Mouse (Mus musculus): ENCODE measurements at regions not wholly inside any gene's neighbourhood (a gene's known extent, or its start where the extent isn't known, plus 50 kb on each side); places are given as distances from the start of the nearest gene placed in this dataset.

- WGBS, result 77% methylated on average over 5 of the region's 5 CpGs
- Histone ChIP-seq H3K36me3 (ENCODE audit: control insufficient read depth, insufficient read depth, low read length) (no peaks in the 10 kb centered on the region), H3K9me3 (ENCODE audit: control insufficient read depth, low read length) (no peaks in the 10 kb centered on the region), H3K4me3 (ENCODE audit: low read depth, low read length) (no peak overlapping the region), H3K27ac (replicated peaks; ENCODE audit: low read depth, low read length) (no peak overlapping the region), H3K27me3 (replicated peaks; ENCODE audit: control insufficient read depth, insufficient read depth, low read length) (no peaks in the 10 kb centered on the region), H3K4me1 (ENCODE audit: control insufficient read depth, insufficient read depth, low read length) (no peaks in the 10 kb centered on the region), H3K4me2 (ENCODE audit: low read depth, low read length) (no peak overlapping the region), H3K9ac (ENCODE audit: low read depth, low read length) (no peak overlapping the region)
- ATAC-seq (ENCODE audit: low read depth), result no peak
- no peak for DNase-seq (ENCODE audit: low spot score)
Observed at GRCm38 (mm10) chr8:54435694-54436093, 93.7 kb upstream of the Asb5 start.

DNA sequence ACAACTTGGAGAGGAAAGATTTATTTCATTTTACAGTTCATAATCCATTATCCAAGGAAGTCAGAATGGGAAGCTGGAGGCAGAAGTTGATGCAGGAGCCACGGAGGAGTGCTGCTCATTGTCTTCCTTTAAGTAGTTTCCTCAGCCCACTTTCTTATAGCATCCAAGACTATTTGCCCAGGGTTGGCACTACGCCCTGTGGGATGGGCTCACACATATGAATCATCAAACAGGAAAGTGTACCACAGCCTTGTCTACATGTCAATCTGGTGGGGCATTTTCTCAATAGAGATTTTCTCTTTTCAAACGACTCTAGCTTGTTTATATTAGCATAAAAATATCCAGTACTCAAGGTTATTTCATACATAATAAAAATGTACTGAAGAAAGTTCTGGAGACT is 88.2 kb upstream of the Asb5 start:
- H3K9me3 ChIP-seq (ENCODE audit: control insufficient read depth, low read length), result no peaks in the 10 kb centered on the region
- H3K36me3 ChIP-seq (ENCODE audit: control insufficient read depth, insufficient read depth, low read length), result no peaks in the 10 kb centered on the region
- no peak overlapping the region for H3K9ac ChIP-seq (ENCODE audit: low read depth, low read length)
- no peak overlapping the region for H3K4me2 ChIP-seq (ENCODE audit: low read depth, low read length)
- no peak for ATAC-seq (ENCODE audit: low read depth)
- no peak overlapping the region for H3K4me3 ChIP-seq (ENCODE audit: low read depth, low read length)
- H3K27ac ChIP-seq (replicated peaks; ENCODE audit: low read depth, low read length), result no peak overlapping the region
- DNase-seq (ENCODE audit: low spot score), result no peak
- 78% methylated on average over 3 of the region's 3 CpGs for WGBS
- H3K27me3 ChIP-seq (replicated peaks; ENCODE audit: control insufficient read depth, insufficient read depth, low read length), result no peaks in the 10 kb centered on the region
- H3K4me1 ChIP-seq (ENCODE audit: control insufficient read depth, insufficient read depth, low read length), result no peaks in the 10 kb centered on the region

DNA sequence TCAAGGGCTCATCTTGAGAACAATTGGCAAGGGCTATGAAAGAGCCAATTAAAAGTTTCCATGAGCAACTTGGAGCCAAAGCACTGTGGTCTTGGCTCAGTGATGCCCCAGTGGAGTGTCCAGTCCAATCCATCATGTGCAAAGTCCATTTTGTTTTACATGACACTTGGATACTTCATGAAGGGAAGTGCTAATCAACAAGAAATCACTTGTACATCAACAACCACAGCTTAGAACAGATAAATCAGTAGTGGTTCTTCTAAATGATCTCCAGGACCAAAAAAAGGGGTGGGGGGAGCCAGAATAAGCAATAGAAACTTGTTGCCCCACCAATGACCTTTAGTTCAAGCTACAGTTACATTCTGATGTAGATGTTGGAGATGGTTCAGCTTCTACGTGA is 87.0 kb upstream of the Asb5 start:
- DNase-seq (ENCODE audit: low spot score) (peak; percentile 10), ATAC-seq (ENCODE audit: low read depth) (no peak)
- no peak overlapping the region for H3K4me2 ChIP-seq (ENCODE audit: low read depth, low read length)
- no peak overlapping the region for H3K27ac ChIP-seq (replicated peaks; ENCODE audit: low read depth, low read length)
- WGBS, result 46% methylated on average over 1 of the region's 1 CpGs
- no peaks in the 10 kb centered on the region for H3K27me3 ChIP-seq (replicated peaks; ENCODE audit: control insufficient read depth, insufficient read depth, low read length)
- H3K4me3 ChIP-seq (ENCODE audit: low read depth, low read length), result no peak overlapping the region
- H3K36me3 ChIP-seq (ENCODE audit: control insufficient read depth, insufficient read depth, low read length), result no peaks in the 10 kb centered on the region
- no peaks in the 10 kb centered on the region for H3K9me3 ChIP-seq (ENCODE audit: control insufficient read depth, low read length)
- no peak overlapping the region for H3K9ac ChIP-seq (ENCODE audit: low read depth, low read length)
- H3K4me1 ChIP-seq (ENCODE audit: control insufficient read depth, insufficient read depth, low read length), result no peaks in the 10 kb centered on the region

- Histone ChIP-seq H3K4me3 (ENCODE audit: low read depth, low read length) (no peak overlapping the region), H3K36me3 (ENCODE audit: control insufficient read depth, insufficient read depth, low read length) (no peaks in the 10 kb centered on the region), H3K9me3 (ENCODE audit: control insufficient read depth, low read length) (no peaks in the 10 kb centered on the region), H3K27me3 (replicated peaks; ENCODE audit: control insufficient read depth, insufficient read depth, low read length) (no peaks in the 10 kb centered on the region), H3K27ac (replicated peaks; ENCODE audit: low read depth, low read length) (no peak overlapping the region), H3K4me2 (ENCODE audit: low read depth, low read length) (no peak overlapping the region), H3K4me1 (ENCODE audit: control insufficient read depth, insufficient read depth, low read length) (no peaks in the 10 kb centered on the region), H3K9ac (ENCODE audit: low read depth, low read length) (no peak overlapping the region)
- no peak for ATAC-seq (ENCODE audit: low read depth)
- no peak for DNase-seq (ENCODE audit: low spot score)
- 27% methylated on average over 5 of the region's 5 CpGs for WGBS
Observed at GRCm38 (mm10) chr8:54446370-54446769, 83.0 kb upstream of the Asb5 start.

DNA sequence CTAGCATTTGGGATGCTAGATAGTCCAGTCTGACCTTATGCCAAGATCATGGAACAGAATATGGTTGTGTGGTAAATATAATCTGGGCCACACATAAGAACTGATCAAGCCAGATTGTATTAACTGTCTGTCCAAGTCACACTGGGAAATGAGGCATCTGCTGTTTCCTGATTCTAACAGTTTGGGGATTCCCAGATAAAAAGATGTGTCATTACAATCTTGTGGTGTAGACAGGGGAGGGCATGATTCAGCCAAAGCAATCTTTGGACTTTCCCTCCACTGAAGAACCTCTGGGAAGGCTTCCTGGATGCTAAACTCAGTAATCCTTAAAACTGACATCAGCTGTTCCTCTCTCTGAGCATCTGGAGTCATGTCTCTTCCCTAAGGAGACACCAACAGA is 79.6 kb upstream of the Asb5 start:
- Histone ChIP-seq H3K4me2 (ENCODE audit: low read depth, low read length) (no peak overlapping the region), H3K4me1 (ENCODE audit: control insufficient read depth, insufficient read depth, low read length) (no peaks in the 10 kb centered on the region), H3K27me3 (replicated peaks; ENCODE audit: control insufficient read depth, insufficient read depth, low read length) (no peaks in the 10 kb centered on the region), H3K36me3 (ENCODE audit: control insufficient read depth, insufficient read depth, low read length) (no peaks in the 10 kb centered on the region), H3K27ac (replicated peaks; ENCODE audit: low read depth, low read length) (no peak overlapping the region), H3K9ac (ENCODE audit: low read depth, low read length) (no peak overlapping the region), H3K9me3 (ENCODE audit: control insufficient read depth, low read length) (no peaks in the 10 kb centered on the region), H3K4me3 (ENCODE audit: low read depth, low read length) (no peak overlapping the region)
- DNase-seq (ENCODE audit: low spot score) (no peak), ATAC-seq (ENCODE audit: low read depth) (no peak)

GRCm38 (mm10) chr8:54451323-54452021 is 77.9 kb upstream of the Asb5 start:
- no peaks in the 10 kb centered on the region for H3K36me3 ChIP-seq (ENCODE audit: control insufficient read depth, insufficient read depth, low read length)
- no peak overlapping the region for H3K27ac ChIP-seq (replicated peaks; ENCODE audit: low read depth, low read length)
- H3K27me3 ChIP-seq (replicated peaks; ENCODE audit: control insufficient read depth, insufficient read depth, low read length), result no peaks in the 10 kb centered on the region
- H3K9me3 ChIP-seq (ENCODE audit: control insufficient read depth, low read length), result no peaks in the 10 kb centered on the region
- no peak overlapping the region for H3K4me2 ChIP-seq (ENCODE audit: low read depth, low read length)
- H3K4me1 ChIP-seq (ENCODE audit: control insufficient read depth, insufficient read depth, low read length), result no peaks in the 10 kb centered on the region
- H3K4me3 ChIP-seq (ENCODE audit: low read depth, low read length), result no peak overlapping the region
- DNase-seq (ENCODE audit: low spot score), result peak; percentile 46
- 64% methylated on average over 9 of the region's 9 CpGs for WGBS
- no peak overlapping the region for H3K9ac ChIP-seq (ENCODE audit: low read depth, low read length)
- no peak for ATAC-seq (ENCODE audit: low read depth)

DNA sequence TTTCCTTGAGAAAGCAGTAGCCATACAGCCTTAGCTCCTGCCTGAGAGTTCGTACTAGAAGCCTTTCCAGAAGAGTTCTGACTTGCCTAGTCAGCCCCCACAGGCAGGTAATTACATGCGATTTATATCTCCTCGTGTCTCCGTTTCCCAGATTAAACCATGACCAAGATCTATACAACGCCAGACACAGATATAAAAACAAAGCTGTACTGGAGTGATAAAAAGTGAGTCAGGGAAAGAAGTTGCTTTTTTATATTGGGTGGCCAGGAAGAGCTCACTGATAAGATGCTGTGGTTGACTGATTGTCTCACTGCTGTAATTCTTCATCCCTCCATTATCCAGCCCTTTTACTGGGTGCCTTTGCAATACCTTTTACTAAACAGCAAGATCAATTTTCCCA is 64.4 kb upstream of the Asb5 start:
- no peaks in the 10 kb centered on the region for H3K36me3 ChIP-seq (ENCODE audit: control insufficient read depth, insufficient read depth, low read length)
- H3K27ac ChIP-seq (replicated peaks; ENCODE audit: low read depth, low read length), result no peak overlapping the region
- WGBS, result 52% methylated on average over 5 of the region's 5 CpGs
- ATAC-seq (ENCODE audit: low read depth) (no peak), DNase-seq (ENCODE audit: low spot score) (peak; percentile 12)
- no peak overlapping the region for H3K9ac ChIP-seq (ENCODE audit: low read depth, low read length)
- no peak overlapping the region for H3K4me3 ChIP-seq (ENCODE audit: low read depth, low read length)
- H3K9me3 ChIP-seq (ENCODE audit: control insufficient read depth, low read length), result no peaks in the 10 kb centered on the region
- H3K4me1 ChIP-seq (ENCODE audit: control insufficient read depth, insufficient read depth, low read length), result no peaks in the 10 kb centered on the region
- H3K27me3 ChIP-seq (replicated peaks; ENCODE audit: control insufficient read depth, insufficient read depth, low read length), result no peaks in the 10 kb centered on the region
- H3K4me2 ChIP-seq (ENCODE audit: low read depth, low read length), result no peak overlapping the region

- H3K9me3 ChIP-seq (ENCODE audit: control insufficient read depth, low read length), result no peaks in the 10 kb centered on the region
- no peak for ATAC-seq (ENCODE audit: low read depth)
- WGBS, result 82% methylated on average over 3 of the region's 3 CpGs
Observed at GRCm38 (mm10) chr8:54465458-54466102, 63.8 kb upstream of the Asb5 start.

More at GRCm38 (mm10) chr8:54465458-54466102, 63.8 kb upstream of the Asb5 start:
- Histone ChIP-seq H3K4me3 (ENCODE audit: low read depth, low read length) (no peak overlapping the region), H3K4me1 (ENCODE audit: control insufficient read depth, insufficient read depth, low read length) (no peaks in the 10 kb centered on the region), H3K36me3 (ENCODE audit: control insufficient read depth, insufficient read depth, low read length) (no peaks in the 10 kb centered on the region), H3K27me3 (replicated peaks; ENCODE audit: control insufficient read depth, insufficient read depth, low read length) (no peaks in the 10 kb centered on the region), H3K9ac (ENCODE audit: low read depth, low read length) (no peak overlapping the region), H3K4me2 (ENCODE audit: low read depth, low read length) (no peak overlapping the region), H3K27ac (replicated peaks; ENCODE audit: low read depth, low read length) (no peak overlapping the region)
- DNase-seq (ENCODE audit: low spot score), result no peak

Data from embryonic facial prominence, embryonic 14.5 days (tissue).